Mouse (Mus musculus) embryo, embryonic 11.5 days (tissue): ENCODE results near the gene Schip1.

Source experiments
- DNase-seq: peaks from one replicate; pipeline ENCODE4 v3.0.0-alpha.2; 2012; ENCODE audit warnings: low read depth, low spot score

Gene Schip1

DNA sequence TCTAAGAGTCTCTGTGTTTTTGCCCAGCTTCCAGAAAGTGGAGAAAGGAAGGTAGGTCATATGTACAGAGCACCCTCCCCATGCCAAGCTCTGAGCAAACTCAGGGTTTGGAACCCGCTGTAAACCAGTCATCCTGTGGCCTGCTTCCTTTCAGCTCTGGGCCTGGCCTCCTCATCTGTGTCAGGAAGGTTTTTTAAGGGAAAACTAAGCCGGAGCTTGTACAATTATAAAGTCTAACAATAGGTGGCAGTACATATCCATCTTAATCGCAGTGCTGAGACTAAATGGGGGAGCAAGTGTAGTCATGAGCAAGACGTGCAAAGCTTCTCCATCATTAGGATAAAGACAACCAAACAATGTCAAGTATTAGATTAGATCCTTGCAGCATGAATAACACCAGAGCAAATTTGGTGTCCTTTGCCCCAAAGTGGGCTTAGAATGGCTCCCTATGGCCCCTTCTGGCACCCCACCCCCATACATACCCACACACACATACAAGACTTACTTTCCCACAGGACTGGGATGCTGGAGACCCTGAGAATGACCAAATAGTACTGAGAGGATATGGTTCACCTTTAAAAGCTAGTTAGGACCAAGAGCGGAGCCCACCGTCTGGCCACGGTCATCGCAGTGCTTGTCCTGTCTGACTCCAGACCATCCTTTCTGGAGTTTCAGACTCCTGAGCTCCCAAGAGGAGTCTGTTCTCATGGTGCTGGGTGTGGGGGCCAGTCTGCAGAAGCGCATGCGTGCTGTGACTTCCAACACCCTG is 550.6 kb downstream of the Schip1 start:
- peak; percentile 35 for DNase-seq

DNA sequence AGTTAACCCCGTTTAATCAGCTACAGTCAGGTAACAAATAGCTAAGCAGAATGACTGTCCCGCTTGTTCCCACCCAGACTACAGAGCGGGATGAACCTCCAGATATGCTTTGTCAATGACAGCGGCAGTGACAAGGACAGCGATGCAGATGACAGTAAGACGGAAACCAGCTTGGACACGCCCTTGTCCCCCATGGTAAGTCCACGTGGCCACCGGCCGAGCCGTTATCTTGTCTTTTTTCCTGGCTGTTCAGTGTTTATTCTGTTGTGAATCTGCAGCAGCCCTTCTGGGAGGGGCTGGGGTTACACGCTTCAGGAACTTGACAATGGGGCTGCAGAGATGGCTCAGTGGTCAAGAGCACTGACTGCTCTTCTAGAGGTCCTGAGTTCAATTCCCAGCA is 551.8 kb downstream of the Schip1 start:
- DNase-seq, result no peak

DNA sequence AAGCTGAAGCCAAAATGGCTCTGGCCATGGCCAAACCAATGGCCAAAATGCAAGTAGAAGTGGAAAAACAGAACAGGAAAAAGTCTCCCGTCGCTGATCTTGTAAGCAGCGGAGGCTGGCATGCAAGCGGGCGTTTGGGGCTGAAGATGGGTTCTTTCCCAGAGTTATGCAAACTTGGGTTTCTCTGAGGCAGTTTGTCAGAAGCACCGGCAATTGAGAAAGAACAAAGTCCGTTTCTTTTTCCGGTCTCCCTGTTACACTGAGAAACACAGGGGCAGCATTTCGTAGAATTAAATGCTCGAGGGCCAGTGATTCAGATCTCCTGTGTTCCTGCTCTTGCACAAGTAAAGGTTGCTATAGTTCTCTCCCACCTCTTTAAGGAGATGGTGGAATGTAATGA is 553.1 kb downstream of the Schip1 start:
- DNase-seq, result no peak

DNA sequence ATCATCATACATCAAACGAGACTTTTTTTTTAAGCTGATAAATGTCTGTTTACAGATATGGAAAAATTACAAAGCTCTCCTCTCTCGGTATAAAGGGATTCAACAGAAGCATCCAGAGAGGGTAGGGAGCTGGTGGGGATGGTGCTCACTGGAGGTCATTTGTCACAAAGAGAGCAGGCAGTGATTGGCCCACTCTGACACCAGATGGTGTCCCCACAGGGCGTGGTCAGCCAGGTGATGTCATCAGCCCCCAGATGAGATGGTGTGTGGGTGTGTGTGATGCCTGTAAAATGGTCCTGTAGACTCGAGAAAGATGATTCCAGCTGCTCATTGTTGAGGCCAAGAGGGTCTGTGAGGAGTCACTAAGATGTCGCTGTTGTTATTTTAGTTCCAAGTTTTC is 554.5 kb downstream of the Schip1 start:
- DNase-seq, result no peak

DNA sequence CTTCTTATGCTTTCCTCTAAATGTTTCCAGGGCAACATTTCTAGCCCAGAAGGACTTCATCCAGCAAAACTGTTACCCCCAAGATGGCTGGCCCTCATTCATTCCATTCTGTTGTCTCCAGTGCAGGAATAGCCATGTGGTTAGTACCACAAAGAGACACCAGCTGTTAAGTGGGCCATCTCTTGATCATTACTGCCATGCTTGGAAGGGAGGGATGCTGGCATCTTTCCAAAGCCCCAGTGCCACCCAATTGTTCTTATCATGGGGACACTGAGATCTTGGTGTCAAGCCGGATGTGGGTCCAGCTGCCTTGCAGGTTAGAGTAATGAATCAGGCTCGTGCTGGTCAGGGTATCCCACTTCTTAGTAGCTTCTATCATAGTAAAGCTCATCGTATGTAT is 557.4 kb downstream of the Schip1 start:
- DNase-seq, result no peak

GRCm38 (mm10) chr3:68623036-68623435 is 558.4 kb downstream of the Schip1 start:
- DNase-seq, result no peak

- DNase-seq, result no peak
Observed at GRCm38 (mm10) chr3:68624471-68624870, 559.9 kb downstream of the Schip1 start.

GRCm38 (mm10) chr3:68630261-68630660 is 565.7 kb downstream of the Schip1 start:
- no peak for DNase-seq

- no peak for DNase-seq
Observed at GRCm38 (mm10) chr3:68630821-68631220, 566.2 kb downstream of the Schip1 start.

- no peak for DNase-seq
Observed at GRCm38 (mm10) chr3:68632714-68633113, 568.1 kb downstream of the Schip1 start.

- no peak for DNase-seq
Observed at GRCm38 (mm10) chr3:68633577-68633976, 569.0 kb downstream of the Schip1 start.

GRCm38 (mm10) chr3:68637960-68638359 is 573.4 kb downstream of the Schip1 start:
- no peak for DNase-seq

GRCm38 (mm10) chr3:68638703-68639102 is 574.1 kb downstream of the Schip1 start:
- no peak for DNase-seq

DNA sequence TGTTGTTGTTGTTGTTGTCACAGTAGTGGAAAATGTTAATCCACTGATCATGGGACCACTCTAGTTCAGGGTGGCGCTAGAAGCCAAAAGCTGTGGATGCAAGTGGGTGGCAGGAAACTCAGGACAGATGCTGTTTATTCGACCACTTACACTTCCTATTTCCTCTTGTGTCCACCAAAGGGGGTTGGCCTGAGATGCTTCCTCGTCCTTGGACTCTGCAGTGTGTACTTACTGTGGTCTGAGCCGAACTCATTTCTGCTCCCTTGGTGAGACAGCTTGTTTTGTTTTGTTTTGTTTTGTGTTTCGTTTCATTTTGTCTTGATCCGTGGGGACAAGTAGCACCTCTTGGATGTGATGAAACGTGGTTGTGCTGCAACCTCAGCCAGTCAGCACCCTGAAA is 578.3 kb downstream of the Schip1 start:
- DNase-seq, result no peak

DNA sequence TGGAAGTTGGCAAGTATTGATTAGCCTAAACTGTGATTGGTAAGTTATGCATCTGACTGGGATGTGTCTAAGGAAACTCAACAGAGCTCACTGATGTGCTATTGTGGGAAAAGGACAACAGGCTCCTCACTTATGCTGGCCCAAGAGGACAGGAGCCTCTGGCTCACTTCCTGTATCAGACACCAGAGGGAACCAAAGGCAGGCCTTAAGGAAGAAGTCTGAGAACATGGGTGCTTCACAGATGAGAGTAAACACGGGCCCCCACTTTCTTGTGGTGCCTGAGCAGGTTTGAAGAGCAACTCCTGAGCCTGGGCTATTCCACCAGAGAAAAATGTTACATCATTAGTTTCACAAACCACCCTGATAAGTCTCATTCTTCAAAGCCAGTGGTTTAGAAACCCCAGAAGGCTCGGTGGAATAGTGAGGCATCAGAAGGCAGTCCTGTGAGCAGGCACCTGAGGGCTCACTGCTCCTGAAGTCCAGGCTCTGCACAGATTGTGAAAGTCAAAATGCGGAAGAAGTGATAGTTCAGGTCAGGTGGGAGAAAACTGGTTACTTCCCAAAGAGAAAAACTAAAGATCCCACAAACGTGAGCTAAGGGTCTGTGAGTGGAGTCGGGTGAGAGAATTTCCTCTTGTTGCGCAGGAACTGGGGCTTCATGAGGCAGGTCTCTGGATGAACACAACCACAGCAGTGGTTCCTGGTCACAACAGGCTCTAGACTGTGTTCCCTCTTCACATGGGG is 582.0 kb downstream of the Schip1 start:
- DNase-seq, result no peak

DNA sequence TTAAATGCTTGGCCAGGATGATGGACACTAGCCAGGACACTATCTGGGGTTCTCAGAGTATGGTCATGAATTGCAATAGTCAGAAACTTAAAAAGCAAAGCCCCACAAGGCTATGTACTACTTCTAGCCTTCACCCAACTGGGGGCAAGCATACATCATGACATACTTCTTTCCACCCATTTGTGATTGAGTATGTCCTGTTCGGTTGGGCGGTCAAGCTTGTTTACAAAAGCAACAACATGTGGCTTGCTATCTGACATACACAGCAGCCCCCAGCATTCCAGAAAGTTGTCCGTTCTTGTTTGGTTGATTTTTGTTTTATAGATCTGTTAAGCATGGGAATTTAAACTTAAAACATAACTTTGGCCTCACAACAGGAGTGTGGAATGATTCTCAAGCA is 582.7 kb downstream of the Schip1 start:
- no peak for DNase-seq

DNA sequence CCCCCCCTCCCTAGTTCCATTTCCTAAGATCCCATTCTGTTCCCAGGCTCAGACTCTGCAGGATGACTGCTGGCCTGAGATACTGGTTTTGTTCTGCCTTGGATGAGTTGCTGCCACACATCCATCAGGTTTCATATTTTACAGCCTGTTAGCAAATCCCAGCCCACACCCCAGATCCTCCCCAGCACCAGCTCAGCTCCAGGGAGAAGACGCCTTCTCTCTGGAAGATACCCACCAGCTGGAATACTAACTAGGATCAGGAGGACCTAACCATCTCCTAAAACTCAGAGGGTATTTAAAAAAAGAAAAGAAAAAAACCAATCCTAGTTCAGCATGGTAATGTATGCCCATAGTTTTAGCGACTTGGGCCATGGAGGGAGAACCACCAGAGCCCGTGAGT is 585.6 kb downstream of the Schip1 start:
- DNase-seq, result no peak

DNA sequence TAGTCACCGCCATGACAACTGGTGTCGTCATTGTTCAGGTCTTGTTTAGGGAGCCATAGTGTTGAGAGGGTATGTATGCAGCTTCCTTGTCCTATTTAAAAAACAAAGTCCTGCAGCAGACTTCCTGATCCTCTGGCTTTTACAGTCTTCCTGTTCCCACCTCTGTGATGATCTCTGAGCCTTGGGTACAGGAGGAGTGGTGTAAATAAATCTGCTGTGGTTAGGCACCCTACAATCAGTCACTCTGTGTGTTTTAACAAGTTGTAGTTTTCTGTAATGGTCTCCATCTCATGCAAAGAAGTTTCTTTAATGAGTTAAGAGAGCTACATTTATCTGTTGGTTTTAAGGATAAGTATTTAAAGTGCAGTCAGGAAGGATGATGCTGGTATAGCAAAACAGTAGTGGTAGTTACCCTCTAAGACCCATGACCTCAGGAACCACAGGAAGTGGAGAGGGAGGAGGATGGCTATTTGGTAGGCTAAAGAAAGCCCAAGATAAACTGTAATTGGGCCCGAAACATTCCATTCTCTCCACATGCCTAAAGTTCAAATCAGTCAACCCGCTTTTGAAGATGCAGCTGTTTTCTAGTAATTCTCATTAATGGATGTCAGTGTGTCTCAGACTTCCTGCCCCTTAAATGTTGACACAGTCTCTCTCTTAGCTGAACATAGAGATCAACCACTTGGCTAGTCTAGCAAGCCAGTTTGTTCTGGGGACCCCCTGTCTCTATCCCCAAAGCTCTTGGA is 592.2 kb downstream of the Schip1 start:
- DNase-seq, result no peak

DNA sequence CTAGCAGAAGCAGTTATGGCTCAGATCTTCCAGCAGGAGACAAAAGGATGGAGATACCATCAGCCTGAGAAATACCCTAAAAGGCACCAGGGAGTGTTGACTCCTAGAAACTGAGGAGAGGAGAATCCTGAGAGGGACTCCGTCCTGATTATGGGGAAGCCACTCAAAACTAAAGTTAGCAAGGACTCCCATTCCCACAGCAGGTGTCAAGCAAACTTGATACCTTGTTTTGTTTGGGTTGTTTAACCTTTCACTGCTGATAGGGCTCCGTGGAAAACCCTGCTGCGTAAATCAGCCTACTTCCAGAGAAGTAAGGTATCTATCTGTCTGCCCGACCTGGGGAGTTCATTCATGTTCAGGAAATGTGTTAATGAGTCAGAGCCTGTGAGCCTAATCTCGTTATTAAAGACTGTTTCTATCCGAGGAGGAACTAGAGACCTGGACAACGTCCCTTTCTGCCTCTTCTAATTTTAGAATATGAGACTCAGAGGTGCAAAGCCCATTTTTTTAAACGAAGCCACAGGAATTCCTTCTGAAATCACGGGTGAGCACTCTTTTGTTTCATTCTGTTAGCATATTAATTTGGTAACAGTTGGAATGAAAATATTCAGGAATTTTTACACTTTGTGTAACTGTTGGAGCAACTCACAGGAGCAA is 593.1 kb downstream of the Schip1 start:
- no peak for DNase-seq

GRCm38 (mm10) chr3:68659996-68660395 is 595.4 kb downstream of the Schip1 start:
- no peak for DNase-seq

GRCm38 (mm10) chr3:68660538-68660937 is 595.9 kb downstream of the Schip1 start:
- no peak for DNase-seq

- no peak for DNase-seq
Observed at GRCm38 (mm10) chr3:68662386-68662785, 597.8 kb downstream of the Schip1 start.
